ENCODE assay signal across 42 mouse cellular contexts in genomic region chr19:44454862-44455261, GRCm38 (mm10). TPM values are rescaled to one million over a fixed set of nuclear protein-coding genes. Genes with fewer than 3 reads are reported as not detected.
"Had no signal": no experiment of that assay in that cellular context is flagged by ENCODE, and none has a peak within 500 bp of the region (broad histone marks: within the 10 kb centered on the region; RNA-seq: fewer than 3 reads in every experiment).

No protein-coding gene starts in this region.

- DNase-seq: left cerebral cortex, postnatal 4 days; liver; liver, embryonic 13.5 days; liver, postnatal 0 days; lung, adult 18-20 months; lung, adult 2 months; lung, embryonic 14.5 days; lung, postnatal 10 days; lung, postnatal 14 days; lung, postnatal 36 days; lung, postnatal 4 days; midbrain, embryonic 14.5 days had no signal

- H3K4me1 ChIP-seq: limb, embryonic 15.5 days; liver, embryonic 12.5 days; liver, embryonic 13.5 days; liver, embryonic 15.5 days; lung, embryonic 15.5 days; megakaryocyte, embryonic 14.5 days; midbrain, embryonic 12.5 days; midbrain, embryonic 13.5 days; midbrain, embryonic 15.5 days; neural tube, embryonic 12.5 days had no signal

- H3K27ac ChIP-seq: limb, embryonic 10.5 days; limb, embryonic 12.5 days; limb, embryonic 13.5 days; limb, embryonic 15.5 days; liver, embryonic 12.5 days; liver, embryonic 13.5 days; liver, embryonic 14.5 days; liver, embryonic 15.5 days; lung, embryonic 15.5 days; macrophage; midbrain, embryonic 10.5 days; midbrain, embryonic 12.5 days; midbrain, embryonic 13.5 days; midbrain, embryonic 15.5 days; neural tube, embryonic 12.5 days had no signal

- H3K9me3 ChIP-seq: limb, embryonic 10.5 days; limb, embryonic 12.5 days; limb, embryonic 13.5 days; limb, embryonic 15.5 days; liver, embryonic 12.5 days; liver, embryonic 13.5 days; liver, embryonic 15.5 days; lung, embryonic 15.5 days; megakaryocyte, embryonic 14.5 days; midbrain, embryonic 10.5 days; midbrain, embryonic 12.5 days; midbrain, embryonic 13.5 days; midbrain, embryonic 15.5 days; neural tube, embryonic 12.5 days had no signal

- H3K27me3 ChIP-seq: limb, embryonic 12.5 days; liver, embryonic 13.5 days; liver, embryonic 15.5 days; lung, embryonic 15.5 days; midbrain, embryonic 15.5 days; neural tube, embryonic 12.5 days had no signal

- H3K4me2 ChIP-seq: limb, embryonic 12.5 days; limb, embryonic 13.5 days; limb, embryonic 15.5 days; liver, embryonic 11.5 days; liver, embryonic 12.5 days; liver, embryonic 13.5 days; liver, embryonic 15.5 days; lung, embryonic 14.5 days; lung, embryonic 15.5 days; midbrain, embryonic 11.5 days; midbrain, embryonic 12.5 days; midbrain, embryonic 13.5 days; midbrain, embryonic 15.5 days; neural tube, embryonic 12.5 days had no signal

- H3K9ac ChIP-seq: limb, embryonic 12.5 days; limb, embryonic 13.5 days; limb, embryonic 15.5 days; liver, embryonic 12.5 days; liver, embryonic 13.5 days; liver, embryonic 14.5 days; liver, embryonic 15.5 days; liver, postnatal 0 days; lung, embryonic 14.5 days; lung, embryonic 15.5 days; midbrain, embryonic 12.5 days; midbrain, embryonic 13.5 days; midbrain, embryonic 15.5 days; neural tube, embryonic 12.5 days had no signal

- H3K36me3 ChIP-seq: limb, embryonic 10.5 days; limb, embryonic 12.5 days; limb, embryonic 13.5 days; limb, embryonic 15.5 days; liver, embryonic 12.5 days; liver, embryonic 13.5 days; liver, embryonic 15.5 days; lung, embryonic 15.5 days; midbrain, embryonic 10.5 days; midbrain, embryonic 12.5 days; midbrain, embryonic 13.5 days; midbrain, embryonic 15.5 days; neural tube, embryonic 12.5 days had no signal

- ATAC-seq: liver, embryonic 12.5 days; liver, postnatal 0 days; midbrain, embryonic 13.5 days; midbrain, embryonic 15.5 days; midbrain, embryonic 16.5 days had no signal

- H3K4me3 ChIP-seq: limb, embryonic 10.5 days; limb, embryonic 12.5 days; limb, embryonic 13.5 days; limb, embryonic 15.5 days; liver, embryonic 12.5 days; liver, embryonic 13.5 days; liver, embryonic 15.5 days; lung, embryonic 15.5 days; megakaryocyte, embryonic 14.5 days; midbrain, embryonic 10.5 days; midbrain, embryonic 12.5 days; midbrain, embryonic 13.5 days; midbrain, embryonic 15.5 days; myocyte; neural tube, embryonic 12.5 days had no signal

RNA-seq across cellular contexts. Expression of gene Wnt8b, which starts 38.4 kb away (rescaled TPM):
- total RNA-seq: left cerebral cortex, postnatal 14 days; left cerebral cortex, postnatal 25 days; left cerebral cortex, postnatal 36 days; liver, adult 2 months; megakaryocyte progenitor cell, adult 5-6 weeks; megakaryocyte-erythroid progenitor cell, adult 5-6 weeks; monocyte, adult 5-6 weeks had no signal
- polyA plus RNA-seq: limb, embryonic 10.5 days; limb, embryonic 11.5 days; limb, embryonic 12.5 days; limb, embryonic 15.5 days; liver, adult 2 months; liver, embryonic 11.5 days; liver, embryonic 12.5 days; liver, embryonic 13.5 days; liver, embryonic 14.5 days; liver, embryonic 15.5 days; liver, embryonic 16.5 days; liver, postnatal 0 days; lung, adult 2 months; lung, embryonic 14.5 days; lung, embryonic 15.5 days; lung, embryonic 16.5 days; lung, postnatal 0 days; macrophage; myocyte had no signal
